Mouse (Mus musculus): Measurements from ENCODE around the gene Kifc3. TPM values are rescaled to one million over a fixed set of nuclear protein-coding genes. Genes with fewer than 3 reads are reported as not detected.

Gene Kifc3
- polyA plus RNA-seq, 1 experiment from 2014 or later, result 8.6 TPM

DNA sequence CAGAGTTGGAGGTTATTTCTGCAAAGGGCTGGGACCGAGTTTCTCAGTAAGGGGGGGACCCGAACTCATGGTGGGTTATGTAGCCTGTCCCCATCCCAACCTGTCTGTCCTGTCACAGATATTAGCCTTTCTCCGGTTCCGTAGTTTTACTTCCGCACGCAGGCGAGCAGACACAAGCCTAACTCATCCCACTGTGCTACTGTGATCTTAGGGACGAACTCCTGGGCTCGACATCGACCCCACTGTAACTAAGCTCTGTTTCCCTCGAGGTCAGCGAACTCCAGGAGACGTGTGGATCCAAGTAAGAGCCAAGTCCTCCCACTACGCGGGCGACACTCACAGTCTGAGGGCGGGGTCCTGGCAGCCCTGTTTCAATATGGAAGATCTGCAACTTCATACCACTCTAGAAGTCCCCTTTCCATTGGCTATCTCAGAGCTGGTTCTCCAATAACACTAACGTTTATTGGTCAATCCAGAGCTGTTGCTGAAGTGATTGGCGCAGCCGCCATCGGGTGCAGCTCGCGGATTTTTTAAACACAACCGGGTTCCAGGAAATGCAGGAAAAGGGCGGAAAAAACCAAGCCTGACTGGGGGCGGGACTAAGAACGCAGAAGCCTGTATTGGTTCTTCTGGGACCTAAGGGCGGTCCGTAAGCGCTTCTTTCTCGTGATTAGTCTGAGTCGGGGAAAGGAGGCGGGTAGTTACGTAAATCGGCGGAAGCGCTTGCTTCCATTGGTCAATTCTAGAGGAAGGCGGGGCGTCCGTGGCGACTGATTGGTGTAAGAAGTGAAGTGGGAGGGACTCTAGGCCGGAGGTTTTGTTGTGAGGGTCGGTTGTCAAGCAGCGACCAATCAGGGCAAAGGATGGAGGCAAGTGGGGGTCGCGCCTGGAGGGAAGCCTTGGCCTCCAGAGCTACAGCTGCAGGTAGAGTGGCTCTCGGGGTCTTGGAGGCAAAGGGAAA, 122.0 kb downstream of the Kifc3 start, which contains the start of gene Katnb1:
Katnb1 (plus strand) TSS at position 806 of the 961 bp plus-strand sequence.
- DNase-seq (ENCODE audit: low spot score), result peak; percentile 100

GRCm38 (mm10) chr8:95079305-95079704, 123.3 kb downstream of the Kifc3 start:
- no peak for DNase-seq (ENCODE audit: low spot score)

DNA sequence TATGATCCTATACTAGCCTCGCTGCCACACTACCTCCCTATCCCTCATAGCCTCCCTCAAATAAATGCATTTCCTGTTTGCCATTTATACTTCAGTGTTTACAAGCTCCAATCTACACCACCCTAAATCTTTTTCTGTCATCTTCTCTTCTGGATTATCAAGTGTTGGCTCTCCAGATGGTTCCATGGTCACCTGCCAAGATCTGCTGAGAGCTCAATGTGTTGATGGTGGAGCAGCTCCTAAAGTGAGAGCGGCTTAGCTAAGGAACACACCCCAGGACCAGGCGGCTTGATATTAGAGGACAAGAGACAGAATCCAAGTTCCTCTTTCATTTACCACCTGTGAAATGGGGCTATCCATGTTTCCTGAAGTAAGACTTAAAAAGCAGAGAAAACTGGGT, 124.6 kb downstream of the Kifc3 start:
- no peak for DNase-seq (ENCODE audit: low spot score)

DNA sequence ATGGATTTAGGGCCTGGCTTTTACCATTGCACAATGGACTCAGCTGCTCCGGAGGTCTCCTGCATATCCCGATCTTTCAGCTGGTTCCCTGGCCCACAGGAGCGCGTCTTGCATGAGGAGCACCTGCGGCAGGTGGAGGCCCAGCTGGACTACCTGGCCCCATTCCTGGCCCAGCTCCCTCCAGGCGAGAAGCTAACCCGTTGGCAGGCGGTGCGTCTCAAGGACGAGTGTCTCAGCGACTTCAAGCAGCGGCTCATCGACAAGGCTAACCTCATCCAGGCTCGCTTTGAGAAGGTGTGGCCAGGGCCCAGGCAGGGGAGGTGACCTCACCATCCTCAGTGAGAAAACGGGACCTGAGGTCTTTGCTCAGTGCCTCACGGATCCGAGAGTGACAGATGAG, 126.5 kb downstream of the Kifc3 start:
- no peak for DNase-seq (ENCODE audit: low spot score)

- no peak for DNase-seq (ENCODE audit: low spot score)
Measured at GRCm38 (mm10) chr8:95075504-95075903, 127.1 kb downstream of the Kifc3 start.

- DNase-seq (ENCODE audit: low spot score), result peak; percentile 77
Measured at GRCm38 (mm10) chr8:95067582-95067981, 135.0 kb downstream of the Kifc3 start.

DNA sequence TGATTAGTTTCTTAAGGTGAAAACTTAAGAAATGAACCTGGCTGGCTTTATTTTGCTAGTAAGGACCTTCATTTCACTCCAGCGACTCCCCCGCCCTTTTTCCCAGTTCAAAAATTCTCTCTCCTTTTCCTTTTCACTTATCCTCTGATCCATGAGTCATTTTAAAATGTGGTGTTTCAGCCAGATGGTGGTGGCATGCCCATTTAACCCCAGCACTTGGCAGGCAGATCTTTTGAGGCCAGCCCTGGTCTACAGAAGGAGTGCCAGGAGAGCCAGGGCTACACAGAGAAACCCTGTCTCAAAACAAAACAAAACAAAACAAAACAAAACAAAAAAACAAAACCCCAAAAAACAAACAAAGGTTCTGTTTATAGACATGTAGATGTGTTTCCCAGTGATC, 138.1 kb downstream of the Kifc3 start:
- no peak for DNase-seq (ENCODE audit: low spot score)

DNA sequence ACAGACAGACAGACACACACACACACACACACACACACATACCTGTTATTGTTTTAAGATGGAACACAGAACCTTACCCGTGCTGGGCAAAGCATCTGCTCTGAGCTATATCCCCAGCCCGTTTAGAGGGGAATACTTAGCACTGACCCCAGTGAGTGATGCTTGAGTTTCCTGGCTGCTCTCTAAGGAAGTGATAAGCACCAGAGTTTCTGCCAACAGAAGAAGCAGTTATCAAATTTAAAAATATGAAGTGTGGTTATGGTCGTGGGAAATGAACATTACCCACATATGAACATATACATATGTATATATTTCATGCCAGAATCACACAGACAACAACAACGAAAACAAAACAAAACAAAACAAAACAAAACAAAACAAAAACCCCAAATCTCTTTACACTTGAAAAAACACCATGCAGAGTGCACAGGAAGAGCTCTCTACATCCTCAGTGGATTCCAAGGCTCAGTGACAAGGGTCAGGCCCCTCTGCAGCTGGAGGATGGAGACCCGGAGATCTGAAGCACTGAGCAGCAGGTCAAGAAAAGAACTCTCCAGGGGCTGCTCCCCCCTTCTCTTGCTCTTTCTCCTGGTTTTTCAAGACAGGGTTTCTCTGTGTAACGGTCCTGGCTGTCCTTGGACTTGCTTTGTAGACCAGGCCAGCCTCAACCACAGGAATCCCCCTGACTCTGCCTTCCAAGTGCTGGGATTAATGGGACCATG, 142.6 kb downstream of the Kifc3 start:
- DNase-seq (ENCODE audit: low spot score), result no peak

GRCm38 (mm10) chr8:95058661-95059060, 144.0 kb downstream of the Kifc3 start:
- DNase-seq (ENCODE audit: low spot score), result peak; percentile 52

- DNase-seq (ENCODE audit: low spot score), result no peak
Measured at GRCm38 (mm10) chr8:95056414-95056813, 146.2 kb downstream of the Kifc3 start.

GRCm38 (mm10) chr8:95054927-95055510, 147.6 kb downstream of the Kifc3 start, which contains the start of gene Drc7:
TSS of gene Drc7 (plus strand) at chr8:95055103.
- DNase-seq (ENCODE audit: low spot score), result no peak

- DNase-seq (ENCODE audit: low spot score), result no peak
Measured at GRCm38 (mm10) chr8:95054438-95054837, 148.2 kb downstream of the Kifc3 start.

Other genes starting within 250 kb of the Kifc3 start
- gene Adgrg1, start 228.1 kb downstream of the Kifc3 start, polyA plus RNA-seq (2015; fragmentation: Nextera tagmentation; extraction: Ambion mirVana), result 37.8 and 43.2 TPM in 2 replicates
- 8.5 and 9.7 TPM in 2 replicates for gene Adgrg3, start 185.1 kb downstream of the Kifc3 start, polyA plus RNA-seq (2015; fragmentation: Nextera tagmentation; extraction: Ambion mirVana)
- 1.3 TPM in 2 replicates for gene Drc7, start 147.7 kb downstream of the Kifc3 start, polyA plus RNA-seq (2015; fragmentation: Nextera tagmentation; extraction: Ambion mirVana)
- gene Katnb1, start 121.6 kb downstream of the Kifc3 start, polyA plus RNA-seq (2015; fragmentation: Nextera tagmentation; extraction: Ambion mirVana), result 20.1 and 20.3 TPM in 2 replicates
- 0.67 and 1.2 TPM in 2 replicates for gene Cngb1, start 103.8 kb upstream of the Kifc3 start, polyA plus RNA-seq (2015; fragmentation: Nextera tagmentation; extraction: Ambion mirVana)
- 2.7 and 2.8 TPM in 2 replicates for gene Tepp, start 107.8 kb upstream of the Kifc3 start, polyA plus RNA-seq (2015; fragmentation: Nextera tagmentation; extraction: Ambion mirVana)
- gene Zfp319, start 129.1 kb upstream of the Kifc3 start, polyA plus RNA-seq (2015; fragmentation: Nextera tagmentation; extraction: Ambion mirVana), result 6.6 and 6.7 TPM in 2 replicates
- gene Usb1, start 129.5 kb upstream of the Kifc3 start, polyA plus RNA-seq (2015; fragmentation: Nextera tagmentation; extraction: Ambion mirVana), result 34.1 and 35.8 TPM in 2 replicates
- 4.0 and 4.5 TPM in 2 replicates for gene Mmp15, start 149.5 kb upstream of the Kifc3 start, polyA plus RNA-seq (2015; fragmentation: Nextera tagmentation; extraction: Ambion mirVana)
- 94.4 and 104 TPM in 2 replicates for gene Cfap20, start 232.1 kb upstream of the Kifc3 start, polyA plus RNA-seq (2015; fragmentation: Nextera tagmentation; extraction: Ambion mirVana)